Mouse (Mus musculus): ENCODE measurements at regions not wholly inside any gene's neighbourhood (a gene's known extent, or its start where the extent isn't known, plus 50 kb on each side); places are given as distances from the start of the nearest gene placed in this dataset.
"Not testable (repeated sequence)": the region's sequence is repeated elsewhere in the genome, so short reads cannot be mapped to it uniquely, and the experiment has no call there.

DNA sequence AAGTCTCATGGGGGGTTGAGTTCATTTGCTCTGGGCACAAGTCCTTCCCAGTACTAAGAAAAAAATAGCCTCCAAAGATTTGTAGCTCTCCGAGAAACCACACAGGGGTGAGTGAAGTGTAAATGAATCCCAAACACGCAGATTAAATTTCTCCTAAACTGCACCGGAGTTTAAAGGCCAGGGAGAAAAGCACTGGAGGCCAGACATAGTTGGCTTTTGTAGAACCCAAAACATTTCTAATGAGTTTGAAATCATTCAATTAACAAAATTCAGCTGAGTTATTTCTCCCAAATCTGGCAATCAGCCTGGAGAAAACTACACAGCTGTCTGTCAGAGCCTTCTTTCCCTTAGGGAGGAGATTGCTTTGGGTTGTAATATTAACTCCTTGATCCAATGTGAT is 166.2 kb upstream of the Cdkn3 start:
- DNase-seq (ENCODE audit: low spot score in 2 of 2): no peak

DNA sequence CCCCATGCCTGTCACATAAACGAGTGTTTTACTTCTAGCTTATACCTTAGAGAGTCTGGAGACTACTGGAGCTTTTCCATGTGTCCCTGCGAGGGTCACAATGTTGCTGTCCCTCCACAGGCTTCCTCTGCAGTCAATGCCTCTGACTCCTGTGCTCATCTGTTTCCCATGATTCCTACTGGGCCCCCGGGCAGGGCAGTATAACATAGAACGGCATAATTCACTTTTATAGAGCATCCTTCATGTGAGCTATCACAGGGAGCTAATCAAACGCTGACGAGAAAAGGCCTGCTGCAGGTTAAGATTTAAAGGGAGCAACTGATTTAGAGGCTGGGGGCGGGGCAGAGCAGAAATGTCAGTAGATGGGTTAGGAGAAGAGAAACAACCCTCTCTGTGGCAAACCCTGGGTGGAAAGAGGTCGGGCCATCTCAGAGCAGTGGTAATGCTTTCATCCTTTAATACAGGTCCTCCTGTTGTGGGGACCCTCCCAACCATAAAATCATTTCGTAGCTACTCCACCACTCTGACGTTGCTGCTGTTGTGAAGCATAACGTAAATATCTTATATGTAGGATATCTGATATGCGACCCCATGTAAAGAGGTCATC is 168.5 kb upstream of the Cdkn3 start:
- no peak for DNase-seq (ENCODE audit: low spot score in 2 of 2)

- no peak for DNase-seq (ENCODE audit: low spot score in 2 of 2)
These were observed 169.1 kb upstream of the Cdkn3 start for GRCm38 (mm10) chr14:46591211-46591610.

GRCm38 (mm10) chr14:46586093-46586492 is 174.2 kb upstream of the Cdkn3 start:
- no peak for DNase-seq (ENCODE audit: low spot score in 2 of 2)

DNA sequence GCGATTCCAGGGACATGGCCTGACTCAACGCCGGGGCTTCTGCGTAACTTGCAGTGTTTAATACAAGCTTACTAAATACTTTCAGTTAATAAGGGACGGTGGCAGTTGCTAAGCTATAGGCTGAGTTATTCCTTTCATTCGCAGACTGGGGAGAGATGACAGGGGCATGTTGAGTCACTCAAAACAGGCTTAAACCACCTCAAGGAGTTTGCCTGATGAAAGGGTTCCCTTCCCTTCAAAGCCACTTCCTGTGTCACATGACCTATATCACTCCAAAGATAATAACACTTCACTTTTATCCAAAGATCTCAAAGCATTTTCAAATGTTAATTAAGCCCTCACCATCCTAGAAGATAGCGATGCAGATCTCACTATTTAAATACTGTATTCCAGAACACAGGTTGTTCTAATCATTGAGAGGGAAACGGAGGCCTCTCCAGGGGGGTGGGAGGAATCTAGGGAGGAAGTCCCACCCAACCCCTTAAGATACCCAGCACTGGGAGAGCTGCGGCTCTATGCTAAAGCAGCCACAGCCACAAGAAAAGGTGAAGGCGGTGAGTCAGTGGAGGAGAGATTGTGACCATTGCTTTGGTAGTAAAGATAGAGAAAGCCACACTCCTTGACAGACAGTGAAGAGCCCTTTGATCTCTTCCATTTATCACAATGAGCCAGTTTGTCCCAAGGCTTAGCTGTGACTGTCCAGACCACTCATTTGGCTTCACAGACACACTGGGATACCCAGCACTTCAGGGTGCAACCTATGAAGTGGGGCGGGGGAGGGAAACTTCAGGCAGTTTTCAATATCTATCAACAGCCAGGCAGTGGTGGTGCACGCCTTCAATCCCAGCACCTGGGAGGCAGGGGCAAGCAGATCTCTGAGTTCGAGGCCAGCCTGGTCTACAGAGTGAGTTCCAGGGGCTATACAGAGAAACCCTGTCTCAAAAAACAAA is 182.0 kb upstream of the Cdkn3 start:
- DNase-seq (ENCODE audit: low spot score in 2 of 2): no peak

DNA sequence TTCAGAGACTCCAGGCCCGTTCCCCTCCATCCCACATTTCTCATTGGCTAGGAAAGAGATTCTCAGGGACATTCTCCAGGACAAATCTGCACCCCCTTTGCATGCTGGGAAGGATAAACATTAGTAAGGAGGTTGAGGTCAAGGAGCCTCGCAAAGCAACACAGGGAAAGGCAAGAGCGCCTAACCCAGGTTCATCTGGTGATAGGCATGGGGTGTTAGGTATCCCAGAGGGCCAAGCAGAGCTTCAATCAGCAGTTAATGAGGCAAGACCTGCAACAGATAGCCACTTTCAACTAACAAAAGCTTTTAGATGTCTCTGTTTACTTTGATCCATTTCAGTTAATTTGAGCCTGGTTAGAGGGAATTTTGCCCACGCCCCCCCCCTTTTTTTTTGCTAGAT is 184.5 kb upstream of the Cdkn3 start:
- no peak for DNase-seq (ENCODE audit: low spot score in 2 of 2)

DNA sequence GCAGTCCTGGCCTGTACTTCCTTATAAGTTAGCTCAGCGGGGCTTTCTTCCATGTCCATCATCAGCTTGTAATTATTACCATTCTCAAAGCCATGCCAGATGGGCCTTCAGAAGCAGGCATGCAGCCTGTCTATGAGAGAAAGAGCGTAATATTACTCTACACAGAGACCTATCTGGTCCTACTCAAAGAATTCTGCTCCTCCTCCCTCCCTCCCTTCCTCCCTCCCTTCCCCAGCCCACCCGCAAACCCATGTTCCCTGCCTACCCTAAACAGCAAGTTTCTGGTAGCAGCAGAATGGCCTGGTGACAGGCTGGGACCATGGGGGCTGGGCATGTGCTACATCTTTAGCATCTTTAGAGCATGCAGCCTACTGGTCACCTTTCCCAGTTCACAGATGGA is 184.9 kb upstream of the Cdkn3 start:
- DNase-seq (ENCODE audit: low spot score in 2 of 2): no peak

DNA sequence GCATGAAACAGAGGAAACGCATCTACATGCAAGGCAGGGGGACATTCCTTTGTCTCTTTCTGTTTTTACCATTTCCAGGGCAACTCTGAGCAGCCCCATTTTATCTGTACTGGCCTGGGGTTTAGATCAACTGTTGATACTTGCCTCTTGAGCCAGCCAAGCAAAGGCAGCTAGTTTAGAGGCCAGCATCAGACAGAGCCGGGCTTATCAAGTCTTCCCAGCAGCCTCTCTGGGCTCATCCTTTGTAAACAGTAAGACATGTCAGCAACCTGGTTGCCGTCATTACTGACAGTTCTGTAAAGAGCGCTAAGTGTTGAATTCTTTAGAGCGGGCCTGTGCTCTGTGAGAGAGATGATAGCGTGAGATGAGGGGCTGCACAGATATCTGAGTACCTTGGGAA is 182.9 kb upstream of the Bmp4 start:
- no peak for DNase-seq (ENCODE audit: low spot score in 2 of 2)

- not testable (repeated sequence) for DNase-seq (ENCODE audit: low spot score in 2 of 2)
These were observed 182.5 kb upstream of the Bmp4 start for GRCm38 (mm10) chr14:46572972-46573371.

DNA sequence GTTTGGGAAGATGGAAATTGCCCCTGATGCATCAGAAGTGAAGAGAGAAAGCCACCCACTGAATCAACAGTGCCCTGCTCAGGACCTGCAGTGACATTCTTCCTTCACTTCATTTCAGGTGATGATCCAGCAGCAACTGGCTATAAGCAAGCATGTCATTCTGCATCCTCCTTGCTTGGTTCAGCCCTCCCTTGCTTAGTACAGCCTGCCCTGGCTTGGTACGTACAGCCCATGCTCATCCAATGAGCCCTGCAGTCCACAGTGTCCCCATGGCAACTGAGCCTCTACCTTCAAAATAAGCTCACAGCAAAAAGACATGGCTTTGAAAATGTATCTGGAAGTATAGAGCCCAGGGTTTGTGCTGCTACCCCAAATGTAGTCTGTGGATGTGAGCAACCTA is 181.4 kb upstream of the Bmp4 start:
- no peak for DNase-seq (ENCODE audit: low spot score in 2 of 2)

- no peak for DNase-seq (ENCODE audit: low spot score in 2 of 2)
These were observed 178.8 kb upstream of the Bmp4 start for GRCm38 (mm10) chr14:46569273-46569672.

DNA sequence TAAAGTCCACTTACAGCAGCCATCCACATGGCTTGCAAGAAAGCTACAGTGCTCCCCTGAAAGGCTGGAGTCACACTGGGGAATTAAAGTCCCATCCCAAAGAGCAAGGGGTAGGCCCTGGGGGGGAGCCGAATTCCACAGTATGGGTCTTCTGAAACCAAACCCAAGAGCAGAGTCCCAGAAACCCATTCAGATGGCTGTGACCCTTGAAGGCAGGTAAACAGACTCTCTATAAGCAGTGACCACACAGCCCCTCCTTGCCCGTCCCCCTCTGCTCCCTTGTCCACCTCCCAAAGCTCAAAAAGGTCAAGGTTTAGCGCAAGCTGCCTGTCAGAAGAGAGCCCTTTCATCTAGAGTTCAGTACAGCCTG is 176.9 kb upstream of the Bmp4 start:
- DNase-seq (ENCODE audit: low spot score in 2 of 2): no peak

DNA sequence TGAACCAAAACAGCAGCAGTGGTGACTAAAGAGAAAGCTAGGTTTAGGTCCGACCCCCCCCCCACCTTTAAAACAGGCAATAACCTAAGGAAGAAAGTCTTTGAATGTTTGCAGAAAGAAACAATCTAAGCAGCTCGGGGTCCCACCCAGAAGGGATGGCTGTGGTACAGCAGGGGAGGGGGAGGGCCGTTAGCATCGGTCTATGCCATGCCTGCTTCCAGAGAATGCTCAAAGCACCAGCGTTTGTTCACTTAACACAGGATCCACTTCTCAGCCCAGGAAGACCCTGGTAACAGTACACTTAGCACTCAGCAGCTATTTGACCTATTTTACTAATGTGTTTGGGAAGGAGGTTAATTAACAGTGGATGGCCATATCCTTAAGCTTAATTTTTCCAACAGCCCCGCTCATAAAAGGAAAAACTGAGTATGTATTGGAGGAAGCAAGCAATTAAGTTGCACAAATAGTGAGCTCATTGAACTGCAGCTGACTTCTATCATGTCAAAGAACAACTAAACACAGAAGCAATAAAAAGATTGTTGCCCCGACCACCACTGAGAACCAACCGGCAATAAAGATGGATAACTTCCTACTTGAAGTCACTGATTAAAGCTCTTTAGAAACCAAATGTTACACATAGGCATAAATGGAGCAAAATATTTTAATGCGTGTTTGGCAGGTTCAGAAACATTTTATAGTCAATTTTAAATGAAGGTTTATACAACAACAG is 176.4 kb upstream of the Bmp4 start:
- no peak for DNase-seq (ENCODE audit: low spot score in 2 of 2)

DNA sequence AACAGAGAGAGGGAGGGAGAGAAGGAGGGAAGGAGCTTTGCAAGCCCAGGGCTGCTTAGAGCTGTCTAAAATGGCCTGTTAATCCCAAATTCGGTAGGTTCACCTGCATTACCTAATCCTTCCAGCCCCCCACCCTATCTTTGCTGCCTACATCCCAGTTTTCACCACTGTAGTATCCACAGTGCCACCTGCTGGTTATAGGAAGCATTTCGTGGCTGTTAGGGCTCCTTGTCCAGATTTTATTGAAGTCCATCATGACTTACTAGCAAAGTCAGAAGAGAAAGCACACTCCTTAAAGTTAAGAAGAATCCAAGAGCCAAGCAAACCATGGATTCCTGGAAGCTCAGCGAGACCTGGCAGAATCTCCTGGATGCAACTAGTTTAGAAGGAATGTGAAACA is 174.5 kb upstream of the Bmp4 start:
- peak in 1 of 2 experiments; percentile 27 for DNase-seq (ENCODE audit: low spot score in 2 of 2)

DNA sequence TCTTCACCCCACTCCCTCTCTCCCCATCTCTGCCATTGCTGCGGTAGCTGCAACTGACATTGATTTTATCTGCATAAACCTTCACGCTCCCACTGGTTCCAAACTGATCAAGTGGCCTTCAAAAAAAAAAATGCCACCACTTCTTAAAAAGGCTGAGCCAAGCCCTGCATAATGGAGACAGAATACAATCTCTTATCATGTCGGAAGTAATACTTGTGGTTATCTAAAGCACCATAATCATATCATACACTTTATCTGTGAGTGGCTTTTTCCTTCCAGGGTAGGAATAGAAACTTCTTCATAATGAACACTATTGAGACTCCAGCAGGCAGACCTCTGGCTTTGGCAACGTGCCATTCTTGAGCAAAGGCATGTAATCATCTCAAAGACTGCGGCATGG is 171.5 kb upstream of the Bmp4 start:
- no peak for DNase-seq (ENCODE audit: low spot score in 2 of 2)

GRCm38 (mm10) chr14:46553239-46553638 is 162.8 kb upstream of the Bmp4 start:
- no peak for DNase-seq (ENCODE audit: low spot score in 2 of 2)

GRCm38 (mm10) chr14:46546146-46546545 is 155.7 kb upstream of the Bmp4 start:
- no peak for DNase-seq (ENCODE audit: low spot score in 2 of 2)

- no peak for DNase-seq (ENCODE audit: low spot score in 2 of 2)
These were observed 149.2 kb upstream of the Bmp4 start for GRCm38 (mm10) chr14:46539466-46540187.

- DNase-seq (ENCODE audit: low spot score in 2 of 2): no peak
These were observed 145.7 kb upstream of the Bmp4 start for GRCm38 (mm10) chr14:46536002-46536762.

- DNase-seq (ENCODE audit: low spot score in 2 of 2): no peak
These were observed 142.2 kb upstream of the Bmp4 start for GRCm38 (mm10) chr14:46532697-46533096.

DNA sequence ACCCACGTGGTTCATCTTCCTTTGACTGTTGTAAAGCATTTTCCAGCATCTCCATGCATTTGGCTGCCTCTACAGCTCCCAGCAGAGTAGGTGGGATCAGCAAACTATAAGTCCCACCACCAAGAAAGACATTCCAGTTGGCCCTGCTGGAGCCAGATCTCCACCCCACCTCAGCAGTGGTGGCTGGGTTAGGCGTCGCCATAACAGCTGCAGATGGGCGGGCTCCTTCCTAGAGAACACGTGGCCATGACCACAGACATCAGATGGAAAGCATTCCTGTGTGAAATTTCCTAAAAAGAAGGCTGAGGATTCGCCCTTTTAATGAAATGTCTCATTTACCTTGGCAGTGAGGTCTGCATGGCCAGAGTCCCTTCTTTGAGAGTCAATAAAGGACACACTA is 140.0 kb upstream of the Bmp4 start:
- no peak for DNase-seq (ENCODE audit: low spot score in 2 of 2)
